Mouse (Mus musculus) bone marrow, adult 2 months (tissue): ENCODE measurements around the gene Atp2a1. TPM values are rescaled to one million over a fixed set of nuclear protein-coding genes. Genes with fewer than 3 reads are reported as not detected.

ENCODE experiments used
- H3K27ac ChIP-seq: fragments of 200-500 bp; 2 replicates; pipeline ENCODE4 v1.5.1; 2012; ENCODE audit warnings: low read depth, mild to moderate bottlenecking, control low read depth, inconsistent platforms, low read length; ENCODE audit not compliant: control insufficient read depth, poor library complexity, insufficient read depth
- H3K4me1 ChIP-seq: fragments of 200-500 bp; 2 replicates; pipeline ENCODE4 v1.6.1; 2011; ENCODE audit warnings: low read length; ENCODE audit not compliant: control insufficient read depth, insufficient read depth
- H3K4me3 ChIP-seq: fragments of 200-500 bp; replicated peaks from 2 replicates; pipeline ENCODE3; 2011; ENCODE audit warnings: mild to moderate bottlenecking, low read depth, low read length, control low read depth; ENCODE audit not compliant: control insufficient read depth
- CTCF ChIP-seq: fragments of 200-500 bp; IDR thresholded peaks from 2 replicates; pipeline ENCODE4 v1.5.1; 2011; ENCODE audit warnings: low read length, control low read depth; ENCODE audit not compliant: control insufficient read depth, insufficient read depth
- POLR2A ChIP-seq: fragments of 200-500 bp; IDR thresholded peaks from 2 replicates; pipeline ENCODE4 v1.6.1; 2011; ENCODE audit warnings: low read depth, mild to moderate bottlenecking, control low read depth, low read length, borderline replicate concordance; ENCODE audit not compliant: control insufficient read depth
- whole genome bisulfite sequencing: fragments of 180-500 bp; shearing (Covaris S2); methylation state at CpG from one replicate; pipeline ENCODE4 v1.1.7; 2018; 5-methylcytosine and 5-hydroxymethylcytosine counted together
- polyA plus RNA-seq: library from polyadenylated mRNA; stranded (reverse); fragments of >200 nt; gene quantifications from 2 replicates; pipeline ENCODE4 v1.2.4, GENCODE M21; 2011; ENCODE audit warnings: low replicate concordance; ENCODE audit not compliant: missing spikeins, insufficient read depth, insufficient read length

The Atp2a1 gene
- polyA plus RNA-seq, 1 experiment, result 12.0 TPM

GRCm38 (mm10) chr7:126453861-126454260, 9.0 kb downstream of the Atp2a1 start:
- H3K4me3 ChIP-seq, result no peak overlapping the region
- H3K4me1 ChIP-seq, result no peaks in the 10 kb centered on the region
- no peak overlapping the region for H3K27ac ChIP-seq
- 30% methylated on average over 7 of the region's 7 CpGs for WGBS
- no peak for TF ChIP-seq CTCF
- no peak for TF ChIP-seq POLR2A

DNA sequence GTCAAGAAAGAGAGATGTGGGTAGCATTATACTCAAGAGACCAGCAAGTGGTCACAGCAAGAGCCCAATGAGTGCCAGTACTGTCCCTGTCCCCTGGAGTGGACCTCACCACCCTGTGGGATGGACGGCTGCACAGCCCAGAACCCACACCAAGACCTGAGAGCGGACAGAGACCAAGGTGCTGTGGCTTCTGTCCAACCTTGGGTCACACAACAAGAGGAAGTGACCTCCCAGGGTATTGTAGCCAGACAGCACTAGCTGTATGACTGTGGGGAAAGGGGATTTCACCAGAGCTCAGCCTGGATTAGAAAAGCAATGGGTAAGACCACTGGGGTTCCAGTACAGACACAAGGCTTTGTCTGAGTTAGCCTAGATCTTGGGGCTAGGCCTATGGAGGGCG, 10.7 kb downstream of the Atp2a1 start:
- Histone ChIP-seq H3K27ac (no peak overlapping the region), H3K4me3 (no peak overlapping the region), H3K4me1 (peaks cover 2% of the 10 kb centered on the region; the same call in 1 of the 2 replicates)
- WGBS, result 71% methylated on average over 3 of the region's 3 CpGs
- TF ChIP-seq POLR2A, result no peak
- TF ChIP-seq CTCF, result no peak

- 80% methylated on average over 6 of the region's 6 CpGs for WGBS
- Histone ChIP-seq H3K4me1 (peaks cover 2% of the 10 kb centered on the region; the same call in 1 of the 2 replicates), H3K4me3 (no peak overlapping the region), H3K27ac (no peak overlapping the region)
- TF ChIP-seq POLR2A (no peak), CTCF (no peak)
Observed at GRCm38 (mm10) chr7:126450641-126451040, 12.3 kb downstream of the Atp2a1 start.

DNA sequence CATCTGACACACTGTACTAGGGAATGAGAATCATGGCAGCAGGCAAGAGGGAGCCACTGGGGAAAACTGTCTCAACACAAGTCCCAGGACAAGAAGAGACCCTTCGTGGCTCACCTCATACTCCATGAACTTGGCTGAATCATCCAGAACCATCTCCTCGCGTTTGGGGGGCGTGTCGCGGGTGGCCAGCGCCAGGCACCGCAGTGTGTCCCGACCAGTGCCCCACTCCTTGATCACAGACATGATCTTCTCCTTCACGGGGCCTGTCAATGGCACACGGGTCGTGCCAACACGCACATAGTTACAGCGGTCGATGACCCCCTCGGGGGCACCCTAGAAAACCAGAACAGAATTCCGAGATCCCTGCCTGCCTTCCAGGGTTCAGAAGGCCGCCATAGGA, 12.9 kb downstream of the Atp2a1 start:
- Histone ChIP-seq H3K4me1 (peaks cover 2% of the 10 kb centered on the region; the same call in 1 of the 2 replicates), H3K4me3 (no peak overlapping the region), H3K27ac (no peak overlapping the region)
- WGBS, result 90% methylated on average over 18 of the region's 18 CpGs
- TF ChIP-seq CTCF (no peak), POLR2A (no peak)

DNA sequence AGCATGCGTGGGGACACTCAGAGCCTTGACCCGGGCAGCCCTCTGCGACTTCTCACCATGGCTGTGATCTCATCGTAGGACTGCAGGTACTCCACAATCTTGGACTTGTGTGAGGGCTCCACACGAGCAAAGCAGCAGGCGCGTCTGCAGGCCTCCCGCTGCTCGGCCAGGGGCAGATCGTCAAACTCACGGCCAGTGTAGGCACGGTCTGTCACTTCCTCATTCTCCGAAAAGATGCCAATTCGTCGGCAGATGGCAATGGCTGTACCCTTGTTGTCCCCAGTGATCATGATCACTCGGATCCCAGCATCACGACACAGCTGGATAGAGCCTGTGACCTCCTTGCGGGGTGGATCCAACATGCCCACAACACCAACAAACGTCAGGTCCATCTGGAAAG, 14.4 kb downstream of the Atp2a1 start:
- 31% methylated on average over 19 of the region's 19 CpGs for WGBS
- Histone ChIP-seq H3K27ac (no peak overlapping the region), H3K4me1 (peaks cover 2% of the 10 kb centered on the region; the same call in 1 of the 2 replicates), H3K4me3 (no peak overlapping the region)
- TF ChIP-seq POLR2A, result no peak
- TF ChIP-seq CTCF, result no peak

- WGBS, result 94% methylated on average over 21 of the region's 21 CpGs
- H3K27ac ChIP-seq, result no peak overlapping the region
- TF ChIP-seq CTCF, result no peak
- no peak for TF ChIP-seq POLR2A
- peaks cover 2% of the 10 kb centered on the region; the same call in 1 of the 2 replicates for H3K4me1 ChIP-seq
- no peak overlapping the region for H3K4me3 ChIP-seq
Observed at GRCm38 (mm10) chr7:126446217-126446616, 16.7 kb downstream of the Atp2a1 start.

- H3K27ac ChIP-seq, result no peak overlapping the region
- TF ChIP-seq CTCF, result no peak
- WGBS, result 89% methylated on average over 15 of the region's 15 CpGs
- H3K4me3 ChIP-seq, result no peak overlapping the region
- H3K4me1 ChIP-seq, result peaks cover 2% of the 10 kb centered on the region; the same call in 1 of the 2 replicates
Observed at GRCm38 (mm10) chr7:126445104-126445815, 17.6 kb downstream of the Atp2a1 start.

GRCm38 (mm10) chr7:126444536-126444935, 18.4 kb downstream of the Atp2a1 start:
- Histone ChIP-seq H3K4me3 (no peak overlapping the region), H3K4me1 (peaks cover 2% of the 10 kb centered on the region; the same call in 1 of the 2 replicates), H3K27ac (no peak overlapping the region)
- WGBS, result 87% methylated on average over 9 of the region's 9 CpGs
- TF ChIP-seq POLR2A (0 out of 2 replicates have a peak, but pooled peaks have one; percentile 15), CTCF (no peak)

- Histone ChIP-seq H3K4me1 (peaks cover 2% of the 10 kb centered on the region; the same call in 1 of the 2 replicates), H3K4me3 (no peak overlapping the region), H3K27ac (no peak overlapping the region)
- TF ChIP-seq POLR2A (no peak), CTCF (no peak)
- 93% methylated on average over 10 of the region's 10 CpGs for whole genome bisulfite sequencing
Observed at GRCm38 (mm10) chr7:126443997-126444396, 18.9 kb downstream of the Atp2a1 start.
